Mouse (Mus musculus) heart, postnatal 0 days (tissue): ENCODE results near the gene Ppm1b.

Experiments used
- CTCF ChIP-seq: IDR thresholded peaks from 2 replicates; pipeline ENCODE4 v1.5.1; 2016; ENCODE audit warnings: antibody characterized with exemption, control low read depth, low read depth
- EP300 ChIP-seq: IDR thresholded peaks from 2 replicates; pipeline ENCODE4 v1.6.1; 2016; ENCODE audit warnings: antibody characterized with exemption, low read depth

GRCm38 (mm10) chr17:84956441-84956840 is at the start of gene Ppm1b:
- TF ChIP-seq EP300 (no peak), CTCF (no peak)
